Mouse (Mus musculus): ENCODE measurements around the gene Cdon.

The Cdon gene

DNA sequence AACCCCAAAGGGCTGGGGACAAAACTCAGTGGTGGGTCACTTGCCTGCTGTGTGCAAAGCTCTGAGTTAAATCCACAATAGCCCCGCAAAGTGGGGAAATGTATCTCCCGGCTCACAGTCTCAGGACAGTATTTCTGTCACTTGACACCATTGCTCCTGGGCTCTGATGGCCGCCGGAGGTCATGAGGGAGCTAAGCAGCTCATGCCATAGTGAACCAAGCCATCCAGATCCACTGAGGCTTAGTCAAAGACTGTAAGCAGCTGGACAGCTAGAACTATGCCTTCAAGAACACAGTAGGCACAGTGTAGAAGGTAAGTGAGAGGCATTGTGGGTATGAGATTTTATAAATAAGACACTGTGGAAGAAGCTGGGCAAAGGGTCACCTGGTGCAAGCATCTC, 74.0 kb downstream of the Cdon start:
- no peak for DNase-seq

DNA sequence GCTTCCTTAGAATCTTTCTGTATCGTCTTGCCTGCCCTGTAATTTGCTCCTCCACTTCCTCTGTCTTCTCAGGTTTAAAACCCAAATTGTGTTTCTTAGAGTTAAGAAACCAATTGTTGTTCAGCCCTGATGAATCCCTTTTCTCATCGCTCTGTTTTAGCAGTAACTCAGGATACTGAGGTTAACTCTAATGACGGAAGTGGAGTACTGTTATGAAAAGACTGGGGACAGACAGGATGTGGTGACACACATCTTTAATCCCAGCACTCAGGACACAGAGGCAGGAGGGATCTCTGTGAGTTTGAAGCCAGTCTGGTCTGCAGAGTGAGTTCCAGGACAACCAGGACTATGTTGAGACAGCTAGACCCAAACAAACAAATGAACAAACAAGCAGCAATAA, 74.5 kb downstream of the Cdon start:
- no peak for DNase-seq

DNA sequence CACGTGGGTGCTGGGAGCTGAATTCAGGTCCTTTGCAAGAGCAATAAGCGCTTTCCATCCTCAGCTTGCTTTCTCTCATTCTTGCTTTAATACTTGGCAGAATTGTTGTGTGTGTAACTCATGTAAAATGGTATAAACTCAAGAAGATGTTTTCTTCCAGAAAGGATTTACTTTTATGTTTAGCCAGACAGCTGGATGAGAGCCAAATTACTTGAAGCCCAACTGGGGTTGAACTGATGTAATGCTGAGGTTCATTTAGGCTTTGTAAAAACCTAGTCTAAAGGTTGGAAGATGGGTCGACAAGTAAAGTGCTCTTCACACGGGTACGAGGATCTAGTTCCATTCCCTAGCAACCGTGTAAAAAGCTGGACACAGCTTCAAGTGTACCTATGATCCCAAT, 79.0 kb downstream of the Cdon start:
- no peak for DNase-seq

DNA sequence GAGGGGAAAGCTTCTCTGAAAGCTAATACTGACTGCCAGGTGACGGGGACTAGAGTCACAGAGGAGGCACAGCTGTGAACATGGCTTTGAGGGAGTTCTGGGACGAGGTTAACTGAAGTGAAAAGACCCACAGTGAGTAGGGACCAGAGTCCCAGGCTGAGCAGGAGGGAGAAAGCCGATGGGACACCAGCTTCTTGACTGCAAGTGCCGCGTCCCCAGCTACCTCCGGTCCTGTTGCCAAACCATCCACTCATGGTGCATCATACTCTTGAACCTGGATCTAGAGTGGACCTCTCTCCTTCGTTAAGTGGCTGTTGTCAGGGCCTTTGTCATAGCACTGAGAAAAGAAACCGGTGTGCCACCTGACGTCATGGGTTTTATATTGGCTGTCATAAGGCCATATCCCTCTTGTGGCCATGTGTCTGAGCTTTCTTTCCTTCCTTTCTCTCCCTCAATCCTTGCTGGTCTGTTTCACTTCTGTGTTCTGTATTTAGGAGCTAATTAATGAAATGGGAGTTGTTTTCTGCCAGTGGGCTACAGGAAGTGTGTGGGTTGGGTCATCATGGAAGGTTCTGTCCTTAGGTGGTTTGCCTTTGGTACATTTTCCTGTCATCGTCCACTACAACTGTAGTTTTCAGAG, 81.6 kb downstream of the Cdon start:
- no peak for DNase-seq

DNA sequence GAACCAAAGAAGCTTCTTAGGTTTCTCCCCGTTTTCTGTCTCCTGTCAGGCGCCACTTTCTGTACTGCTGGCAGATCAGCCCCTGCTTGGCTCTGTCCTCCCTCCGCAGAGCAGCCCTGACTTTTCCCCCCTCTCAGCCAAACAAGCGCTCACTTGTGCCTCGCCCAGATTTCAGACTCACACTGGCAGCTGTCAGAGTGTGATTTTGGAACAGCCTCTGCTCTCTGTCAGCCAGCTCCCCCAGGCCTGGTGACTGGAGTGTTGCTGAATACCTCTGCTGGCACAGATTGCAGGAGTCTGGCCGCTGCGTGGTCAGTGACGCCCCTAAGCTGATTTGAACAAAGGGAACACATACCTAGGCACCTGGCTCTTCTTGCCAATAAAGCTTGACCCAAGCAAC, 87.3 kb downstream of the Cdon start:
- peak; percentile 14 for DNase-seq

DNA sequence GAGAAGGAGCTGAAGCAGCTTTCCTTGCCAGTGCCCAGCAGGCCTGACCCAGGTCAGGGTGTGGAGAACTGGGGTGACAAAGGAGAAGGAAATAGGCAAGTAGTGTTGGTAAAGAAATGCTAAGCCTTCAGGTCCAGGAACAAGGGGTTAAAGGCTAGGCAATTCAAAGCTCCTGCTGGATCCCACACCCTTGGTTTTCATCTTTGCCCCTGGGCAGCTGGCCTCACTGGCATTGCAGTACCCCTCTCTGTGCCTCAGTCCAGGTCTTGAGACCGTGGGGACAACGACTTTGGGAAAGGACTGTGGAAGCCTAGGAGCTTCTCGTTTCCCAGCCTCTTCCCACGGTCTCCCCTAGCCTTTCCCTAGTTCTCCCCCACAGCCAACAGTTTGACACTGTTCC, 93.0 kb downstream of the Cdon start:
- DNase-seq, result no peak

DNA sequence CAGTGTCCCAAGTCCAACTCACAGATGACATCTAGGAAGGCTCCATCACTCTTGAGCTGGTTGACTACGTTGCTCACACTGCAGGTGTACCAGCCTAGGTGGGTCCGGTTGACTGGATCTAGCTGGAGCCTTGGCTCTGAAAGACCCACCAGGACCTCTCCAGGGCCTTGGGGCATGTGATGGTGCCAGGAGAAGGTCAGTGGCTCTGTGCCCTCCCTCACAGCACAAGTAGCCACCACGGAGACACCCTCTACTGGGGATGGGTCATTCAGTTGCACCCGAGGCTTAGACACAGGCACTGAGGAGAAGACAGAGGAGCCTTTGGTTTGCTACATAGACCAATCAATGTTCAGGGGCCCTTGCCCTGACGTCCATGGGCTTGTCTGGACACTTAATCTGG, 95.3 kb downstream of the Cdon start:
- no peak for DNase-seq

DNA sequence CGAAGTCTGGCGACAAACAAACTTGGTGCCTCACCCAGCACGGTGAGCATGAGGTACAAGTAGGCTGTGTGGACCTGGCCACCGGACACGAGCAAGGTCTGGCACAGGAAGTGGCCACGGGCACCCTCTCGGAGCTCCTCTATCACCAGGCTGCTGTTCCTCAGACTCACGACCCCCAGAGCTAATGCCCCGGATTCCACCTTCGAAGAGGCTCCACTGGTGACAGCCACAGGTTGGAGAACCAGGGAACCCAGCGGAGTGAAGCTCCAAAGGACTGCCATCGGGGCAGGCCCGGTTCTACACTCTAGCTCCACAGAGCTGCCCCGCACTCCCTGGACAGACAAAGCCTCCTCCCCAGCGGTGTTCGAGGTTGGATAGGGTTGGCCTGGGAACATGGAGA, 95.8 kb downstream of the Cdon start:
- no peak for DNase-seq

DNA sequence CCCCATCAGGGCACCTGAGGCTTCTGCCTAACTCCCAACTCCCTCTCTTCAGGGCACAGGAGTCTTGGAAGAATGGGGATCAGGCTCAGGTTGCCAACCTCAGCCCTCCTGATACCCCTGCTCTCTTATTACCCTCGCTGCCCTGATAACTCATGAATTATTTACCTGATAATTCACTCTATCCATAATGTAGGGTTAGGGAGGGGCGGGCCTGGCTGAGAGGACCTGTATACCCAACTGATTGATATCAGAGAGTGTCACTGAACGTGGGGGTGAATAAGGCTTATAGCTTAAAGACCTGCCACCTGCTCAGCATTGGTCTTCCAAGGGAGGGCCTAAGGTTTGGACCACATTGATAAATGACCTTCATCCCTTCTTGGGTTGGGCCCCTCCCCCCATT, 97.2 kb downstream of the Cdon start, which contains the start of gene Gm1113:
Gm1113 (minus strand) TSS at position 101 of the 400 bp plus-strand sequence.
- DNase-seq, result no peak

DNA sequence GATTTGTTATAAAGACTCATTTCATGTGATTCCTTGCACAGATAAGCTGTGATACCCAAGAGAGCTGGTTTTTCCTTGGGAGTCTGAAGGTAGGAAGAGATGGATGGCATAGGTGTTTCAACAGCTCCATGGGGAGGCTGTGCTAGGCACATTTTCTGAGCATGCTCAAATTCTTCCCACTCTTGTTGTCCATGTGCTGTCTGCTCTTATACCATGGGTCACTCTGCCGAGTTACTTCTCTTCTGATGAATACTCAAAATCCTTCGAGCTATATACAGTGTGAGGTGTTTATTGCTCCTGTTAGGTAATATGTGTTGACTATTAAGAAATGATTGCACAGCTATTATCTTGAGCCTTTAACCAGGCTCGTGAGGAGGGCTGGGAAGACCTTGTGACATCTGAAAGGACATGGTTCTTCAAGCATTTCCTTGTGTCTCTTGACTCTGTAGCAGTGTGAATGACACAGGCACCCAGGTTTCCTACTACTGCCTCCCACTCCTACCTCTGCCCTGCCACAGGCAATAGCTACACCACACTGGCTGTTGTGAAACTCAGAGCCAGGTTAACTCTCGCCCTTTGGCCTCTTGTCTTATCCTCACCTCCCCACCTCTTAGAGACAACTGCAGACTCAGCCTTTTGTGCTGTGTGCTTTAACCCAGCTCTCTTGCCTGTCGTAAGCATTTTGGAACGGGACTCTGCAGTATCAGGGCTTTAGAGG, 99.9 kb downstream of the Cdon start:
- no peak for DNase-seq

DNA sequence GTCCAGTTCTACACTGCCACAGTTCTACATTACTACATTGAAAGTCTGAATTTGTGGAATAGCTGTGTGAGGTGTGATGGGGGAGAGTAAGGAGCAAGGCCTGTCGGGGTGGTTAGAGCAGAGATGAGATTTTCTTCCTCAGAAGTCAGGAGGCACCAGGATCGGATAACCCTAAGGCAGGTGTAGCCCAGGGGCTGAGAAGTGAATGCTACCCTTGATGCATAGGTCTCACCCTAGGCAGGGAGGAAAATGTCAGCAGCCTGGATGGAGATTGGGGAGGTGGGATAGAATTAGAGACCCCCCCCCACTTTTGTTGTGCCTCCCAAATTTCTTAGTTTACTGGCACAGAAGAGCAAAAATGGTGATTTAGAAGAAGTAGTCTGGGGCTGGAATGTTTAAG, 101.3 kb downstream of the Cdon start:
- DNase-seq, result no peak

DNA sequence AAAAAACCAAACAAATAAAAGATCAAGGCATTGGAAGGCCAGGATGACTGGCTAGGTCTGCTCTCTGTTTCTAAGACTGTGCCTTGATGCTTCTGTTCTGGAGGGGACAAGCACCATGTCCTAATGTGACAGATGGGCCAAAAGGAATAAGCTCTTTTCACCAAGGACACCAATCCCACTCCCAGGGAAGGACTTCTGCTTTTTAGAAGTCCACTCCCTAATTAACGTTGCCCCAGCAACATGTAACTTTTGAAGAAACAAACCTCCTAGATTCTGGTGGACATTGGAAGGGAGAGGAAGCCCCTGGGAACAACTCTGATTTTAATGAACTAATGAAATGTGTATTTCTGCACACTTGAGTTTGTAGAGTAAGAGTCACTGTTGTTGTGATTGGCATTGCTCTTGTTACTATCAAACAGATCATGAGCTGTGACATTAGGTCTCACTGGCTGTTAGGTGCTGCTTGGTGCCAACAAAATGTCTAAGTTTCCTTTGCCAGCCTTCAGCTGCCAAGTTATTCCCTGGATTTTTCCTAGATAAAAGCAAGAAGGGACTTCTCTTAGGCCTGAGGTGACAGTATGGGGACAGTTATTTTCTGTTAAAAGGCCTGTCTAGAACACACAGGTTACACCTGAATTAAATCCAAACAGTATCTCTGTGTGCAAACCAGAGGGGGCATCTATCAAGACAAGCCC, 102.0 kb downstream of the Cdon start:
- no peak for DNase-seq

DNA sequence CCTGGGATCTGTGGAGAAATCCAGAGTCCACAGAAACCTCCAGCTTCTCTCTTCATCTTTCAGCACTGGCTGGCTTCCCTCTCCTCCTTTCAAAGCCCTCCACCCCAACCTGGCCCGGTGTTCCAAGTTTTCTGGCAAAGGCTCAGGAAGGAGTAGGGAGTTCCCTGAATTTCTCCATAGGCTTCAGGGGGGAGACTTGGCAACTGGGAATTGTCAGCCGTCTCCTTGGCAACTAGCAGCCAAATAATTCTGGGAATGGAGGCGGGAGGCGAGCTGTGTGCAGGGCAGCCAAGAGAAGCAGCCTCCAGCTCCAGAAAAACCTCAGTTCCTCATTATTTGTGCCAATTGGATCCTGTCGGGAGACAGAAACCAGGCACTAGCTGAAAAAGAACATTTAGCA, 102.6 kb downstream of the Cdon start:
- DNase-seq, result peak; percentile 28

DNA sequence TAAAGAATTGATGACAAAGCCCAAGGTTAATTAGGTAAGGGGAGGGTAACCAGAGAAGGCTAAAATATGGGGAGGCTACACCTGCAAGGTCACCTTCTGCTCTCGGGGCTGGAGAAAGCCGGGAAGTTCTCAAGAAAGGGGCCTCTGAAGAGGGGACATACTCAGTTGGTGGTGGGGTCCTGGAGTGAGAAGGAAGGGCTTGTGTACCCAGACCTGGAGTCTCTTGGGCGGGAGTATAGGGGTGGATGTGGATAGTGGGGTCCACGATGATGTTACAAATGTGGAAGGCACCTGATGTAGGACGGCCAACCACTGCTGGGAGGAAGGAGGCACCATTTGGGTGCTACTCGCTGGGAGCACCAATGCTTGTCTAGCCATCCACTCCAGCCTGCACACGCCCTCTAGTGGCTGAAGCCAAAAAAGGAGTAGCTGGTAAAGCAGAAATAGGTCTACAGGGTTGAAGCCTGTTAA, 103.0 kb downstream of the Cdon start:
- DNase-seq, result peak; percentile 76

DNA sequence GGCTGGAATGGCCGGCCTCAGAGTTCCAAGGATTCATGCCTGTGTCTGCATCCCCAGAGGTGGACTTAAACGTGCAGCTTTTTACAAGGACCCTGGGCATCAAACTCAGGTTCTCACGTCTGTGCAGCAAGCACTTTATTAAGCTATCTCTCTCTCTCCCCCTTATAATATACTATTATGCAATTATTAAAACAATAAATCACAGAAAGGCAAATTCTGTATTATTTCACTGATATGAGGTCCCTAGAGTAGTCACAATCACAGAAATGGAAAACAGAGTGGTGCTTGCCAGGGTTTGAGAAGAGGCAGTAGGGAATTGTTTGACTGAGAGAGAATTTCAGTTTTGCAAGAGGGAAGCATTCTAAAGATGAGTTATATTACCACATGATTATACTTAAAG, 108.2 kb downstream of the Cdon start:
- DNase-seq, result no peak

DNA sequence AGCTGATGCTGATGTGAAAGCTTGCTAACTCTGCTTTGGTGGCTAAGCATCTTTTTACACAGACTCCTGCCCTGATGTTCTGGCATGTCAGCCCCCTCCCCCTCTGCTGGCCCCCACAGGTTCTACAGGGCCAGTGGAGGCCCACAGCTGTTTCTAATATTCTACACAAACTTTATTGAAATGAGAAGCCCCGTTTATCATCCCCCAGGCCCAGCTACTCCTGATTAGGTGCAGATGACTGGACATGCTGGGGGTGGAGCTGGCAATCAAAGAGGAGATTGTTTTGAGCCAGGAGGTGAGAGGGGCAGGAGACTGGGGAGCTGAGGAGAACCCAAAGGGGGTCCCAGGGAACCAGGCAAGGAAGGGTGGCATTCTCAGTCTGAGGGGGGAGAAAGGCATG, 108.9 kb downstream of the Cdon start:
- no peak for DNase-seq

DNA sequence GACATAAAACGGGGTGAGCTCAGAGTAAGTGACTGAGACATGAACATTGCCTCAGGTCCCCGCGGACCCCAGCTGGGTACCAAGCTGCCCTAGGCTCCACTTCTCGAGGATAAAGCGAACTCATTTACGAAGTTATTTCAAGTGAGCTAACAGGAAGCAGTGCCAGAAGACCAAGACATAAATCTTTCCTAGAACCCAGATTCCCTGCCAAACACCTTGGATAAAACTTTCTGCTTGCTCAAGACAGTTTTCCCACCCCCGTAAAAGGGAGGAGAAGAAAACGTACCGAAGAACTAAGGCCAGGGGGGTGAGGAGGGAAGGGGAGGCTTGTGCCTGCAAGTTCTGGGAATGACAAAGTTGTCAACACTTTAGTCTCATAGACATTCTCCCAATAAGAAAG, 112.3 kb downstream of the Cdon start:
- no peak for DNase-seq

DNA sequence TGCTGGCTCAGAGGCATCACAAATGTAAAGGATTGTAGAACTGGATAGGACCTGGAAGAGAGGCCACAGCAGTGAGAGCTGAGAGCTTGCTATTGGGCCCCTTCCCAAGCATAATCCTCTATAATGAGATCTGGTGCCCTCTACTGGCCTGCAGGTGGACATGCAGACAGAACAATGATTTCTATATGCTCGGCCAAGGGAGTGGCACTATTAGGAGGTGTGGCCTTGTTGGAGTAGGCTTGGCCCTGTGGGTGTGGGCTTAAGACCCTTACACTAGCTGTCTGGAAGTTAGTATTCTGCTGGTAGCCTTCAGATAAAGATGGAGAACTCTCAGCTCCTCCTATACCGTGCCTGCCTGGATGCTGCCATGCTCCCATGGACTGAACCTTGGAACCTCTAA, 114.2 kb downstream of the Cdon start:
- peak; percentile 38 for DNase-seq

DNA sequence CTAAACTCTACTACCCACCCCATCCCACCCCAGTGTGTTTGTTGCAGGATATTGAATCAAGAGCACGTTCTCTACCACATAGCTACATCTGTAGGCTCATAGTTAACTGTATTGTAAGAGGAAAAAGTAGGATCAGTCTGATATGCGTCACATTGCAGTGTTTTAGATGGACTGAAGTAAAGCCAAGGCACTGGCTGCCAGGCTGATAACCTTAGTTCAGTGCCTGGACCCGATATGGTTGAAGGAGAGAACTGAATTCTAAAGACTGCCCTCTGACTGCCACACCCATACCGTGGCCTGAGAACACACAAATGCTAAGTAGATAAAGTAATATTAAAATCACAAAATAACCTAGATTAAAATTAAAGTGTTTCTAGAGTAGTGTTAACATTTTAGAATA, 114.9 kb downstream of the Cdon start:
- no peak for DNase-seq

DNA sequence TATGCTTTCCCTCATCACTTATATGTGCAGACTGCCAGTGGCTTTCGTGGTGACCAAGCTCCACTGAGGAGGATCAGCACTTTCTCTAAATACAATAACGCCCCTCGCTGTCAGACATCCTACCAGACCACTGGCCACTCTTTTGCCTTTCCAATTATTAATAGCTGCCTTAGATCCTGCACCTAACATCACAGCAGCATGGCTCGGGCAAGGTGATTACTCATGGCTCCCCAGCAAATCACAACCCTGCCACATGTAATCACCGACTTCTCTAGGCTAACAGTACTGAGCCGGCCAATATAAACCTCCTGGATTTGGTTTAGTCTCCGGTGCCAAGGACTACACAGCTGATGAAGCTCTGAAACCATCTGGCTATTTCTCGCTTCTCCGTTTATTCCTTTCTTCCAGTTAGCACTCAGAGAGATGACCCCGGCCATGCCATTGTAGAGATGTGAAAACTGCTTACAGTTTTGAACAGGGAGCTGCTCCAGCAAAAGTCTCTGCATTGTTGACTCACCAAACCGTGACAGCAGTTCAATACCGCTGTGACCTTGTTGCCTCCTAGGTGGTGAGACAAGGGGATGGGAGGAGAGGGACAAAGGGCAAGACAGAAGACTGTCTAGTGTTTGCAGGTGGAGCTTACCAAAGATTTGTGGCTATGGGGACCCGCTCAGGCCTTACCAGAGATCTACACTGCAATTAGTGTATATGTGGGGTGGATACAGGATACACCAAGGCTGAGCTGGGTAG, 118.2 kb downstream of the Cdon start:
- no peak for DNase-seq

DNA sequence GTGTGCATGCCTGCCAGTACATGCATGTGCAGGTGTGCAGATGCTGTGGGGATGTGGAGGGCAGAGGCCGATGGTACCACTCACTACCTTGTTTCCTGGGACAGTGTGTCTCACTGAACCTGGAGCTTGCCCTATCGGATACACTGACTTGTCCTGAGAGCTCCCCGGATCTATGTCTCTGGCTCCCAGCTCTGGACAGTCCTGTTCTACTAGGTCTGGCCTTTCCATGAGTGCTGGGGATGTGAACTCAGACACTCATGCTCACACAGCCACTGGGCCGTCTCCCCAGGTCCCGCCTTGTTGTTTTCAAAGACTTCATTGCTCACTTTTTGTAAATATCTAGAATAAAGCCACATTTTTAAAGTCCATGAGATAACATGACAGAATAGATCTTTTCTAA, 120.1 kb downstream of the Cdon start:
- no peak for DNase-seq

DNA sequence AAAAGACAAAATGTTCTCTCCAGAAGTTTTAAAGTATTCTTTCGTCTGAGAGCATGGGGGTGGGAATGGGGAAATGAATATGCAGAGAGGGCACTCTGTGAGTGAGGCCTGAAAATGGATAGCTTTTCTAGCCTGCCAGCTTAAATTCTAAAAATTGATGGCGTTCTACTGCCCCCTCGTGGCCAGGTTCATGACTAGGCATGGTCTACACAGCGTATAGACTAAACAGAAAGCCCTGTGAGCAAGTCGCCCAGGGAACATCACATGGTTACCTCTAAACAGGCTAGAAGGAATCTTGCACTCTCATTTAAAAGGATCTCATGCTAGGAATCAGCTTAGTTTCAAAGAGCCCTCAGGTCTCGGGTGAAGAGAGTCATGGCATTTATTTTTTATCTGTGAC, 120.6 kb downstream of the Cdon start:
- DNase-seq, result peak; percentile 90

DNA sequence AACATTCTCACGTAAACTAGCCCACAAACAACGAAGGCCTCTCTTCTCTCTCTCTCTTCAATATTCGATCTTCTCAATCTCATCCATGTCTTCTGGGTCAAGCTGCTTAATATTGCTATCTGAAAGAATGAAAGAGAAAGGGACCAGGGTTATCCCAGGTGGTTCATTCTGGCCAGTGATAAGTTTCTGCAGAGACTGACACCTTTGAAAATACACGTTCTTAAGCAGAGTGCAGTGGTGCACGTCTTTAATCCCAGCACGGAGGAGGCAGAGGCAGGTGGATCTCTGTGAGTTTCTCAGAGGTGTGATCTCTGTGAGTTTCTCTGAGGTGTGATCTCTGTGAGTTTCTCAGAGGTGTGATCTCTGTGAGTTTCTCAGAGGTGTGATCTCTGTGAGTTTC, 121.0 kb downstream of the Cdon start:
- DNase-seq, result no peak
